Mouse (Mus musculus) midbrain, embryonic 11.5 days (tissue): Measurements from ENCODE around the gene Elp5. TPM values are rescaled to one million over a fixed set of nuclear protein-coding genes. Genes with fewer than 3 reads are reported as not detected.
"Not testable (repeated sequence)": the region's sequence is repeated elsewhere in the genome, so short reads cannot be mapped to it uniquely, and the experiment has no call there.

Experiments used
- ATAC-seq: fragments of 200-750 bp; cut with Nextera tagmentation; 2 replicates; pipeline ENCODE4 v1.8.0; 2017; ENCODE audit warnings: moderate TSS enrichment, moderate library complexity; ENCODE audit not compliant: low FRiP score
- DNase-seq: peaks from one replicate; pipeline ENCODE4 v3.0.0; 2015; ENCODE audit warnings: low spot score; ENCODE audit errors: missing footprints
- H3K27ac ChIP-seq: fragments of 300-500 bp; sonication (generic); 2 replicates; pipeline ENCODE4 v1.5.1; 2014; ENCODE audit warnings: low read depth, low read length
- H3K27me3 ChIP-seq: fragments of 300-500 bp; sonication (generic); 2 replicates; pipeline ENCODE4 v1.6.1; 2014; ENCODE audit warnings: mild to moderate bottlenecking, low read length, moderate library complexity, mixed read lengths; ENCODE audit not compliant: control insufficient read depth, insufficient read depth
- H3K36me3 ChIP-seq: fragments of 300-500 bp; sonication (generic); 2 replicates; pipeline ENCODE4 v1.6.1; 2014; ENCODE audit warnings: mild to moderate bottlenecking, low read length, moderate library complexity, mixed read lengths; ENCODE audit not compliant: control insufficient read depth, insufficient read depth
- H3K4me1 ChIP-seq: fragments of 300-500 bp; sonication (generic); 2 replicates; pipeline ENCODE4 v1.6.1; 2014; ENCODE audit warnings: low read length; ENCODE audit not compliant: control insufficient read depth, insufficient read depth
- H3K4me2 ChIP-seq: fragments of 300-500 bp; sonication (generic); 2 replicates; pipeline ENCODE4 v1.6.1; 2014; ENCODE audit warnings: mild to moderate bottlenecking, moderate library complexity
- H3K4me3 ChIP-seq: fragments of 300-500 bp; sonication (generic); 2 replicates; pipeline ENCODE4 v1.5.1; 2014; ENCODE audit warnings: low read depth, low read length
- H3K9ac ChIP-seq: fragments of 300-500 bp; sonication (generic); 2 replicates; pipeline ENCODE4 v1.6.1; 2014; ENCODE audit warnings: low read length
- H3K9me3 ChIP-seq: fragments of 300-500 bp; sonication (generic); 2 replicates; pipeline ENCODE4 v1.6.1; 2016; ENCODE audit warnings: low read length; ENCODE audit not compliant: control insufficient read depth
- WGBS: fragments of 180-500 bp; shearing (Covaris S2); extraction: QIAGEN DNeasy Blood & Tissue Kit; methylation state at CpG from one replicate; pipeline ENCODE4 v1.1.7; 2014; 5-methylcytosine and 5-hydroxymethylcytosine counted together
- polyA plus RNA-seq: library from polyadenylated mRNA; unstranded; fragments of >200 nt; fragmentation: Nextera tagmentation; extraction: Ambion mirVana; gene quantifications from 2 replicates; pipeline ENCODE4 v1.2.1, GENCODE M21; 2014

The Elp5 gene
- polyA plus RNA-seq, 1 experiment from 2014 or later: 150 TPM

- WGBS: 87% methylated on average over 8 of the region's 8 CpGs
- not testable (repeated sequence) for H3K4me1 ChIP-seq, ATAC-seq, H3K27ac ChIP-seq, H3K9me3 ChIP-seq, H3K4me2 ChIP-seq, H3K4me3 ChIP-seq, H3K9ac ChIP-seq, H3K36me3 ChIP-seq, DNase-seq, H3K27me3 ChIP-seq
Observed at GRCm38 (mm10) chr11:69930176-69930575, 52.1 kb downstream of the Elp5 start.

DNA sequence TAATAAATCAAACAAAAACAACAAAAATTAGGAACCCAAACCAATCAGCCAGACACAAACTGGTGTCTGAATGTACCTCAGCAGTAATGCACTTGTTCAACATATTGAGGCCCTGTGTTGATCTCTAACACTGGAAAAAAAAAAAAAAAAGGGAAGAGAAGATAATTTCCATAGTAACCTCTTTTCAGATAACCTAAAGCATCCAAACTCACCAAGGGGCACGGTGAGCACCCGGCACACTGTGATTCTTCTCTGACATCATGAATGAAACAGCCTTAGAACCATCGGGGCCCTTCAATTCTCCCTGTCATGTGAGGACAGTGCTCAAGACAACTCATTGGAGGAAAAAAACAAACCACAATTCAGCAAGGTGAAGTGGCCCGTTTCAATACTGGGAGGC is 52.6 kb downstream of the Elp5 start:
- WGBS: 84% methylated on average over 4 of the region's 4 CpGs
- Histone ChIP-seq H3K27me3 (peaks cover 4% of the 10 kb centered on the region; the same call in 1 of the 2 replicates), H3K9ac (no peak overlapping the region), H3K36me3 (no peaks in the 10 kb centered on the region), H3K4me1 (no peaks in the 10 kb centered on the region), H3K27ac (no peak overlapping the region), H3K4me3 (no peak overlapping the region), H3K4me2 (no peak overlapping the region), H3K9me3 (no peaks in the 10 kb centered on the region)
- no peak for ATAC-seq
- no peak for DNase-seq

DNA sequence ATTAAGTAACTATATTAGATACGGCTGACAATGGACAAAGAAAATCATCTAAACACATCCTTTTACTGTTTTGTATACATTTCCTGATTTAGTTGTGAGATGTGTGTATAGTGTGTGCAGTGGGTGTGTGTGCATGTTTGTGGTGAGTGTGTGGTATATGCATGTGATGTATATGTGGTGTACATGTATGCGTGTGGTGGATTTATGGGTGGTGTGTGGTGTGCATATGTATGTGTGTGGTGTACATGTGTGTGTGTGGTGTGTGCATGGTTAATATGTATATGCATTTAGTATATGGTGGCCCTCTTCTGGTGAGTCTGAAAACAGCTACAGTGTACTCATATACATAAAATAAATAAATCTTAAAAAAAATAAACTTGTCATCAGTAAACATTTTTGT is 54.8 kb downstream of the Elp5 start:
- no peaks in the 10 kb centered on the region for H3K36me3 ChIP-seq
- no peak for DNase-seq
- H3K4me3 ChIP-seq: no peak overlapping the region
- no peak overlapping the region for H3K27ac ChIP-seq
- no peak overlapping the region for H3K4me2 ChIP-seq
- H3K9ac ChIP-seq: no peak overlapping the region
- no peaks in the 10 kb centered on the region for H3K9me3 ChIP-seq
- ATAC-seq: no peak
- no peaks in the 10 kb centered on the region for H3K4me1 ChIP-seq
- H3K27me3 ChIP-seq: no peaks in the 10 kb centered on the region
- WGBS: 98% methylated on average over 2 of the region's 2 CpGs

DNA sequence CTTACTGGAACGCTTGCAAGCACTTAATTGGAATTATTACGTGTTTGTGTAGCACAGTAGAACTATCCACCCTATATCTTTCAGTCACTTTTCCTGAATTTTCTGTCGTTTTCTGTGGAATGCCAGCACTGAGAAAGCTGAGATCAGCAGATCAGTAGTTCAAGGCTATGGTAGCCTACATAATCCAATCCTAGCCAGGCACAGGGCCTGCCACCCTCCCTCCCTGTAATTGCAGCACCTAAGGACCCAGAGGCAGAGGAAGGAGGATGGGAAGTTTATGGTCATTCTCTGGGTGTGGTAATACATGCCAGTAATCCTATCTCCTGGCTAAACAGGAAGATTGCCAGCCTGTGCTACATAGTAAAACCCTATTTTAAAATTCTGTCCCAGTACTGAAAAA is 59.5 kb downstream of the Elp5 start:
- no peak overlapping the region for H3K27ac ChIP-seq
- H3K9ac ChIP-seq: 0 out of 2 replicates have a peak overlapping the region, but pooled peaks have one; percentile 4
- H3K4me3 ChIP-seq: no peak overlapping the region
- H3K36me3 ChIP-seq: peaks cover 6% of the 10 kb centered on the region
- H3K4me2 ChIP-seq: peak overlapping the region; percentile 51; the same call in 1 of the 2 replicates
- H3K27me3 ChIP-seq: no peaks in the 10 kb centered on the region
- no peak for DNase-seq
- WGBS: 68% methylated on average over 3 of the region's 3 CpGs
- peaks cover 14% of the 10 kb centered on the region for H3K4me1 ChIP-seq
- H3K9me3 ChIP-seq: no peaks in the 10 kb centered on the region
- no peak for ATAC-seq

GRCm38 (mm10) chr11:69922012-69922756 is 60.1 kb downstream of the Elp5 start:
- DNase-seq: no peak
- H3K27ac ChIP-seq: peak overlapping the region; percentile 92
- peak overlapping the region; percentile 51 for H3K4me2 ChIP-seq
- no peaks in the 10 kb centered on the region for H3K9me3 ChIP-seq
- peak overlapping the region; percentile 95 for H3K4me3 ChIP-seq
- ATAC-seq: no peak
- H3K27me3 ChIP-seq: no peaks in the 10 kb centered on the region
- peaks cover 11% of the 10 kb centered on the region for H3K36me3 ChIP-seq
- 5% methylated on average over 12 of the region's 12 CpGs for WGBS
- peak overlapping the region; percentile 74 for H3K9ac ChIP-seq
- peaks cover 14% of the 10 kb centered on the region for H3K4me1 ChIP-seq

GRCm38 (mm10) chr11:69921114-69922011 is 61.0 kb downstream of the Elp5 start, which contains the start of gene Eif5a:
Gene Eif5a (minus strand): TSS chr11:69921958.
- H3K4me3 ChIP-seq: peak within 1 kb of the TSS; percentile 95
- H3K36me3 ChIP-seq: peaks cover 14% of the 10 kb centered on the region
- H3K27me3 ChIP-seq: no peaks in the 10 kb centered on the region
- DNase-seq (peak; percentile 100), ATAC-seq (peak; percentile 96)
- H3K9ac ChIP-seq: peak within 1 kb of the TSS; percentile 94
- no peaks in the 10 kb centered on the region for H3K9me3 ChIP-seq
- H3K4me2 ChIP-seq: peak within 1 kb of the TSS; percentile 87
- peak within 1 kb of the TSS; percentile 92 for H3K27ac ChIP-seq
- H3K4me1 ChIP-seq: peaks cover 14% of the 10 kb centered on the region
- under 1% methylated on average over 78 of the region's 78 CpGs for WGBS

- Histone ChIP-seq H3K4me3 (peak overlapping the region; percentile 95), H3K36me3 (peaks cover 19% of the 10 kb centered on the region), H3K9me3 (no peaks in the 10 kb centered on the region), H3K4me1 (peaks cover 19% of the 10 kb centered on the region), H3K27me3 (no peaks in the 10 kb centered on the region), H3K27ac (peak overlapping the region; percentile 88), H3K9ac (peak overlapping the region; percentile 94), H3K4me2 (peak overlapping the region; percentile 87)
- peak; percentile 45 for ATAC-seq
- DNase-seq: peak; percentile 94
- WGBS: under 1% methylated on average over 51 of the region's 65 CpGs
Observed at GRCm38 (mm10) chr11:69920266-69921031, 61.9 kb downstream of the Elp5 start.

GRCm38 (mm10) chr11:69919661-69920265 is 62.6 kb downstream of the Elp5 start:
- Histone ChIP-seq H3K4me1 (peaks cover 25% of the 10 kb centered on the region), H3K4me2 (peak overlapping the region; percentile 87), H3K27me3 (no peaks in the 10 kb centered on the region), H3K36me3 (peaks cover 21% of the 10 kb centered on the region), H3K4me3 (peak overlapping the region; percentile 95), H3K9me3 (no peaks in the 10 kb centered on the region), H3K9ac (peak overlapping the region; percentile 94), H3K27ac (peak overlapping the region; percentile 88)
- 3% methylated on average over 17 of the region's 17 CpGs for WGBS
- peak; percentile 95 for DNase-seq
- no peak for ATAC-seq
